Mouse (Mus musculus) layer of hippocampus, adult 11-12 months (tissue): ENCODE data around the gene Spopl.
"Not testable (repeated sequence)": the region's sequence is repeated elsewhere in the genome, so short reads cannot be mapped to it uniquely, and the experiment has no call there.

ENCODE experiments used
- DNase-seq: peaks from one replicate; pipeline ENCODE4 v3.0.0; 2022; ENCODE audit warnings: low spot score

The Spopl gene

DNA sequence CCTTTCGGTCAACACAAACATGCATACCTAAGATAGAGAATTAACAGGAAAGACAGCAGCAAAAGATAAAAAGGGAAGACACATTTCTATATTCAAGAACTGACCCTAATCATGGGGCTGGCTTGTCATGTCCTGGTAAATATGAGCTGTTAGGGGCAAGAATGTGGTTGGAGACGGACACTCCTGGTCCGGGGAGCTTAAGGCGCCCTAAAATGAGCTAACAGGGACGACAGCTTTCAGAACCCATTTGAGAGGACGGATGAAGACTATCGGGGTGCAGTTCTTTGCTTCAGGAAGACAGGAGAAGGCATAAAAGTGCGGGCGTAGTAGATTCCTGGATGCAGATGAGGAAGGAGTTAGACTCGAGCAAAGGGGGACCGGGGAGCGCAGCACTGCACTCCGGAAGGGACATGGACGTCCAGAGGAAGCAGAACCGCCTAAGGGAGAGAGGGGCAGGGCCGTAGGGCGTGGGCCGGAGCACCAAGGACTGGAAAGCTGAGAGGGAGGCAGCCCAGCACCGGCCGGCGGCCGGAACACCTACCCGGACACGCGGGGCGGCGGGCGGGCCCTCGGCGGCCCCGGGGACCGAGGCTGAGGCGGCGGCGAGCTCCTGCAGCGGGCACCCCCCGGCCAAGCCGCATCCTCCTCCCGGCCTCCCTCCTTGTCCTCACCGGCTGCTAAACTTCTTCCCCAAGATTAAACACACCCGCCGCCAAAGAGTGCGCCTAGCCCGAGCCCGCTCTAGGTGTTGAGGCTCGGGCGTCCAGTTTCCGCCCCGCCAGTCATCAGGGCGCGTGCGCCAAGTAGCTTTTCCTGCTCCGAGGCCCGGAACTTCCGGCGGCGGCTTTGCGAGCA, at the start of gene Spopl:
TSS of gene Spopl (minus strand) at position 805 of the 855 bp plus-strand sequence.
- DNase-seq = peak; percentile 88

DNA sequence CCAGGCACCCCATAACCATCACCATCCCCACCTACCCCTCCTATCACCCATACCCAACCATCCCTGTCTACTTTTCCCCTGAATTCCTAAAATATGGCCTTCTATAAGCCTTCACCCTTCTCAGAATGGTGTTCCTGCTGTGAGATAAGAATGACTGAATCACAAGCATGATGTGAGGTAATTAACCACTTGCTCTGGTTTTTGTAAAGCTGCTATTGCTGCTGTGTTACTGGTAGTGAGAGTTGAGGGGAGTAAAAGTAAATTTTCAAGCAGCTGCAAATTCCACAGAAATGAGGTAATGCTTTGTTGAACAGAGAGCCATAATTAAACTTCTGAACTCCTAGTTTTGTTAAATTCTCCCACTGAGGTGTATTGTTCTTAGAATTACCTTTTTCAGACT, 48.2 kb upstream of the Spopl start:
- DNase-seq = no peak

DNA sequence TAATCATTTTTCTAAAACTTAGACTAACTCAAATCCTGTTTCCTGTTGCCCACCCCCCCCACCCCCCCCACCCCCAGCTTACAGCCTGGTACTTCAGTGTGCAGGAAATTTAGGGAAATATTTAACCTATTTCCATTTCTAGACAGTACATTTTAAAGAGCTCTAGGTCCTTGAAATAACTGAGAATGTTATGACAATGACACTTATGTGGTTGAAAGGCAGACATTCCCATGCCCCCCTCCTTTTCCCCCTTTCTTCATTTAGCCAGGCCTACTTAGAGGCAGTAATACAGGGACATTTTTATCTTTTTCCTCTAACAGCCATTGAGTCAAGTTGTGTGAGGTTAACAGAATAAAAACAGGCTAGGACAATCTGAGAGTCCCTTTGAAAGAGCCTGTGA, 46.1 kb upstream of the Spopl start:
- DNase-seq = no peak

DNA sequence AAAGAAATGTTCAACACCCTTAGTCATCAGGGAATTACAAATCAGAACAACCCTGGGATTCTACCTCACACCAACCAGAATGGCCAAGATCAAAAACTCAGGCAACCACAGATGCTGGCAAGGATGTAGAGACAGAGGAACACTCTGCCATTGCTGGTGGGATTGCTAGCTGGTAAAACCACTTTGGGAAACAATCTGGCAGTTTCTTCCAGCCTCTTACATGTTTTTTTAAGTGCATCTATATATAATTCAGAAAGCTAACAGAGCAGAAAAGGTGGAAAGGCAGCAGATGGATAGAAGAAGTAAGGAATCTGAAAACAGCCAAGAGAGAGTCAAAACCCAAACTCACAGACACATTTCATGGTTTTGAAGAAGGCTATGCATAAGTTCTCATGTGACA, 33.5 kb upstream of the Spopl start:
- no peak for DNase-seq

DNA sequence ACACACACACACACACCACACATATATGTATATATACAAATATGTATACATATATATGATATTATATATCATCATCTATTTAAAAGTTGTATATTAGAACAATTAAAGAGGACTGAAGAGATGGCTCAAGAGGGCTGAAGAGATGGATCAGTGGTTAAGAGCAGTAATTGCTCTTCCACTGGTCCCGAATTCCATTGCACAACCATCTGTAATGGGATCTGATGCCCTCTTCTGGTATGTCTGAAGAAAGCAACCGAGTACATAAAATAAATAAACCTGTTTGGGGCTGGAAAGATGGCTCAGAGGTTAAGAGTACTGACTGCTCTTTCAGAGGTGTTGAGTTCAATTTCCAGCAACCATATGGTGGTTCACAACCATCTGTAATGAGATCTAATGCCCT, 16.9 kb upstream of the Spopl start:
- DNase-seq = no peak

DNA sequence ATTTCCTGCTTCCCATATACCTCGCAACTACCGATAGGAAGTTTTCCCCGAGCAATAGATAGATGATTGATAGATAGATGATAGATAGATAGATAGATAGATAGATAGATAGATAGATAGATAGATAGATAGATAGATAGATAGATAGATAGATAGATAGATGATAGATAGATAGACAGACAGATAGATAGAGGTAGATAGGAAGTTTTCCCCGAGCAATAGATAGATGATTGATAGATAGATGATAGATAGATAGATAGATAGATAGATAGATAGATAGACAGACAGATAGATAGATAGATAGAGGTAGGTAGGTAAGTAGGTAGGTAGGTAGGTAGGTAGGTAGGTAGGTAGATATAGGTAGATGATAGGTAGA, 239 bp upstream of the Spopl start:
- DNase-seq = not testable (repeated sequence)

DNA sequence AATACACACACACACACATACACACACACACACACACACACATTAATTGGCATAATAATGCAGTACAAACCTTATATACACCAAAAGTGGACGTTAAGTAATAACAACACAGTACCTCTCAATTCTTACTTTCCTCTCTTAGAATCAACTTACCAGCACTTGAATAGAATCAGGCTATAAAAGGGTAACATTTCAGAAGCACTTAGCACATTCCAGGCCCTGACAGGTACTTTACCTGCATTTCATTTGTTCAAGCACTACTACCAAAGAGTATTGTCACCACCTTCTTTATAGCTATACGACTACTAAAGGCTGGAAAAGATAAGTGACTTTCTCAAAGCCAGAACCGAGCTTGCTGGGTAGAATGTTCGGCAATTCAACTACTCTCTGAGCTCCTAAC, 1.3 kb downstream of the Spopl start:
- no peak for DNase-seq

DNA sequence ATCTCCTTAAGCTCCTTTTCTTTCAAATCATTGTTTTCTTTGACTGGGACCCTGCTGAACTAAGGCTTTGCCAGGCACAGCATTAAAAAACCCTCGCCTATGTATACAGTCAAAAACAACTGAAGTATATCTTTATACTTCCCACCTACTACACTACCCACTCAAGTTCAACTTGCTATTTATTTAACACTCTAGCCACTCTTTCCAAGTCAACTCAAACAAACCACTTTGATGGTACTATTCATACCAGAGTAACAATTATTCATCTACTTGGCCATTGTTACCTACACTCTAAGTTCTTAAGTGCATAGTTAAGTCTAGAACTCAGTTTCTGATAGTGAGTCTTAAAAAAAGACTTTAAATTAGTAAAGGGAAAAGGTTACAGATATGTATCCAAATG, 3.1 kb downstream of the Spopl start:
- no peak for DNase-seq

DNA sequence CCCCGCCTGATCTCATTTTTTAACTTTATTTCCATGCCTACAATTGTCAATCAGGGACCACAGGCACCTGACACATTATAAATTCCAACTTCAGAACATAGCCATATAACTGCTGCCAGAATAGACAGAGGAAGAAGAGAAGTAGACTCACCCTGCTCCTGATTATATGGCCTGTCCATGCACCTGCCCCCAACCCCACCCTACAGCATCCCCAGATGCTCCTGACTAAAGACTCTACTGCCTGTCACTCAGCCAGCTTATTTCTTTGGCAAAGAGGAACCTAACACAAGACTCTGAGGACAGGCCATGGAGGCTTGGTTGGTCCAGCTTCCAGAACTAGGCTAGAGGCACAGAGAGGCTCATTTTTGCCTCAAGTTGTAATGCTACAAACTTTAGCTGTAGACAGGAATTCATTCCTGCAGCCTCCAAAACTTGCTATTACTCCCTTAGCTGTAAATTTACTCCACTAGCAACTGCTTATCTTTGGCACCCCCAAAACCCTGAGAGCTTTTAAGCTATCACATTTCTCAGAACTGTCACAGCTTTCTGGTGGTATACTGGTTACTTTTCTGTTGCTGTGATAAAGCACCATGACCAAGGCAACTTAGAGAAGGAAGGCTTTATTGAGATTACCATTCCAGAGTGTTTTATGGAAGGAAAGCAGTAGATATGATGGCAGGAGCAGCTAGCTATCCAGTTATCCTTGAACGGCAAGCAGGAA, 6.7 kb downstream of the Spopl start:
- DNase-seq = no peak

DNA sequence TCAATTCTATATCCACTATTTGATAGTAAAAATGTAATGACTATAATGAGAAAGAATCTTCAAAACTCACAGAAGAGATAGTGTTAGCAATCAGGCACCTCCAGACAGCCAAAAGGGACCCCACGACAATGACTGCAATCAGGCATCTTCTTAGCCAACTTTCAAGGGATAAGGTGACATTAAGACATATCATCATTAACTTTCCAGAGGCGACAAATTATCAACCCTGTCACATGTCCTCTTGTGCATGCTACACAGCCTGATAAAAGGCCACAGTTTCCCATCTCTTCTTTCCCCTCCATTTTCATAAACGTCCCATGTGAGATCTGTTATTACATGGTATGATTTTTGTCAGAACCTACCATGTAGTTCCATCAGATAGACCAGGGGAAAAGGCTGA, 9.0 kb downstream of the Spopl start:
- no peak for DNase-seq

DNA sequence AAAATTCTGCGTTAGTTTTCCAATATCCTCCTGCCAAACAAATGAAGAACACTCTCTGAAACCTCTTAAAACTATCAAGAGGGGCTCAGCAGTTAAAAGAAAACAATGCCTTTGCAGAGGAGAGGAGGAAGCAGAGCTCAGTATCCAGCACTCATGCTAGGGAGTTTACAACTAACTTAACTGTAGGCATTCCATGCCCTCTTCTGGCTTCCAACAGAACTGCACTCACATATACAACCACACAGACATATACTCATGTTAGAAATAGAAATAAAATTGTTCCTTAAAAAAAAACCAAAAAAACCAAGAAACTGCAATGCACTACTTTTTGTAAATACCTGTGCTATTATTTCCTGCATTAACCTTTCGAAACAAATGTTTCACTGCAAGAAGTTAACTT, 12.7 kb downstream of the Spopl start:
- DNase-seq = no peak

DNA sequence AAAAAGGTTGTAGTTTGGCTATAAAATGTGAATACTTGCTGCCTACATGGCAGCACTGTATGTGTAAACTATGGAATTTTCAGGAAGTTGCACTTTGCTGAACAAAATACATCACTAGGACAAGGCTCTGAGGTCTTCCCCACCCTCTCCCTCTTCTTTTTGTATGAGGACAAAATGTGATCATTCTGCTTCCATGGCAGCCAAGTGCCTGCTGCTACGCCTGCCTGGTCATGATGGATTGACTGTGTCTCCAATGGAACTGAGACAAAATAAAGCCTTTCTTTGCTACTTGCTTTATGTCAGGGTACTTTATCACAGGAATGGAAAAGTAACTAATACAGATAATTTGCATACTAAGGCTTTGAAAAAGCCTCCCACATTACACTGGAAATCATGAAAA, 20.7 kb downstream of the Spopl start:
- no peak for DNase-seq

DNA sequence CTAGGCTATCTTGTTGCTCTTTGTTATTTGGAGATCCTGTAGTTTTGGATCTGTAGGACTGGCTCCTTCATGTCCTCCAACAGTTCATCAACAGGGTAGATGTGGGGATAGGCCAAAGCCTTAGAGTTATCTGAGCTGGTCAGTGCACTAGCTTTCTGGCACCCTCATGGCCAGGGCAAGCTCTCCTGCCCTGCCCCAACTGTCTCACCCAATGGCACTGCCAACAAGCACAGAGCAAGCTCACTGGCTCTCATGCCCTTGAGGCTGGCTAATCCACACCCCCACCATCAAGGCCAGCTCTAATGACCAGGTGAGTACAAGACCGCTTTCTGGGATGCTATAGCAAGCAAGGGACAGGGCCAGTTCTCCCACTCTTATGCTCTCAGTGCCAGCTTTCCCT, 24.7 kb downstream of the Spopl start:
- DNase-seq = no peak

DNA sequence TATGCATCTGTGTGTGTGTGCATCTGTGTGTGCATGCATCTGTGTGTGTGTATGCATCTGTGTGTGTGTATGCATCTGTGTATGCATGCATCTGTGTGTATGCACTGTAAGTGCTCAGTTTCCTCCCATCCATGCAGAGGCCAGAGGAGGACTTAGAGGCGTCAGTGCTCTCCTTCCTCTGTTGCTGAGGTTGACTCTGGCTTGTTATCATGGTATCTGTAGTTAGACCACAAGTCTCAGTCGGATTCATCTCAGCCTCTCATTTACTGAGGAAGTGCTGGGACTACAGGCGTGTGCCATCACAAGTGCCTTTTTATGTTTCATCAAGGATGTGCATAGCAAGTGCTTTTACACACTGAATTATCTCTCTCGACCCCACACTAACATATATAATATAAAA, 31.9 kb downstream of the Spopl start:
- no peak for DNase-seq

DNA sequence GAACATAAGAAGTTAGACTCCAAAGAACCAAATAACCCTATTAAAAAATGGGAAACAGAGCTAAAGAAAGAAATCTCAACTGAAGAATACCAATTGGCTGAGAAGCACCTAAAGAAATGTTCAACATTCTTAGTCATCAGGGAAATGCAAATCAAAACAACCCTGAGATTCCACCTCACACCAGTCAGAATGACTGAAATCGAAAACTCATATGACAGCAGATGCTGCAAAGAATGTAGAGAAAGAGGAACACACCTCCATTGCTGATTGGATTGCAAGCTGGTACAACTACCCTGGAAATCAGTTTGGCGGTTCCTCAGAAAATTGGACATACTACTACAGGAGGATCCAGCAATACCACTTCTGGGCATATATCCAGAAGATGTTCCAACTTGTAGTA, 44.2 kb downstream of the Spopl start:
- DNase-seq = not testable (repeated sequence)

DNA sequence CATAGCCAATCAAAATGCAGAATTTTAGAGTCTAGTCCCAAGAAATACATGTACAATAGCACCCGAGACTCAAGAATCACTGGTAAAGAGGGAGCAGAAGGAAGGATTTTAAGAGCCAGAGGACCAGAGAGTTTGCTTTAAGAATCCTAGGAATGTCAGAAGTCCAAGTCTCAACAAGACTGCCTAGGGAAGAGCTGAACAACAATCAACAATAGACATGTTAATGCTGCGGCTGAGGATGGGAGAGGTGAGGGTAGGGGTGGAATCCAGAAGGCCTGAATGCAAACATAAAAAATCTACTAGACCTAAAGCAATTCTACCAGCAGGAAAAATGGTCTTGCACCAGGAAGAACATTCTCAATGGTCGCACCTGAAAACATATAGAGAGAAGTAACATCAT, 66.8 kb downstream of the Spopl start:
- no peak for DNase-seq

DNA sequence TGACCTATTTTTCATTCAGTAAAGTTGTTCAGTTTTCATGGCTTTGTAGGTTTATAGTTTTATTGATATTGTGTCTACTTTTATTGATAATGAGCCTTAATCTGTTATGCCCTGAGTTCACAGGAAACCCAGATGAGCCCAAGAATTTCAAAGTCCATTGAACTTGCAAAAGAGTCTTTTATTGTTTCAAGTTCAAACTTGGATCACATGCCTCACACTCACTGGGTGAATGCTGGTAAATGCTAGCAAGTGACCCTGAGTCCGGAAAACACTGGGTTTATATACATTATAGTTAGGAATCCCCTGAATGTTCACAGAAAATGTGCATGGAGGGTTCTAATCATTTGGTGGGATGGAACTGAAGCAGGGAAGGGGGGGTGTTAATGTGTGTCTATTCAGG, 90.2 kb downstream of the Spopl start:
- DNase-seq = no peak

DNA sequence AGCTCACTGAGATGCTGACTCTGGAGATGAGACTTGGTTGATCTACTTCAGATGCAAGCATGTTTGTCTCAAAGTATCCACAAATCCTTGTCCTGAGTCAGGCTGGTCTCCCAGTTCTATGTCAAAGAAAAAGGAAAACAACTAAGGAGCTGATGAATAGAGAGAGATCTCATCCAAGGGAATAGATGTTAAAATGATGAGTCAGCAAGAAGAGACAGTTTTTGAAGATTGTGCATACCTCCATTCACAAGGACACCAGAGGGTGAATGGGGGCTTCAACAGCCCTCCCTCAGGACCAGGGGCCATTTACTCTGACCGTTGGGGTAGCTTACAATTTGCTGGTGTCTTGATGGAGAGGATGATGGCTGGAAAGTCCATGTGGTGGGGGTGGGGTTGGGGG, 104.4 kb downstream of the Spopl start:
- DNase-seq = no peak

DNA sequence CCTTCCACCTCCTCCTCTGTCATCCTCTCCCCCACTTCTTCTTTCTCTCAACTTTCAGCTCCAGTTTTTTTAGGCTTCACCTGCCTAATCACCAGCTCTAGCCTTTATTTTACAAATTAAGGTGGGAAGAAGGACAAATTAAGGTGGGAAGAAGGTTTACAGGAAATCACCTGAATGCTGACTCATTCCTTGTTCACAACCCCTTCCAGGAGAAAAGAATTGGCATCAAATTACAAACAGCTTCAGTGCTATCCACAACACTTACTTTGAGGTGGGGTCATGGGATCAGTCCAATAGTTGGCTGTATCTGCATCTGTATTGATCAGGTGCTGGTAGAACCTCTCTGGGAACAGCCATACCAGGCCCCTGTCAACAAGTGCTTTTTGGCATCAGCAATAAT, 114.5 kb downstream of the Spopl start:
- DNase-seq = no peak
